Mouse (Mus musculus) left cerebral cortex, postnatal 25 days (tissue): ENCODE data around the gene AC124108.1. TPM values are rescaled to one million over a fixed set of nuclear protein-coding genes. Genes with fewer than 3 reads are reported as not detected.

Experiments used
- DNase-seq, 2 experiments: peaks; one replicate each; pipeline ENCODE4 v3.0.0; 2022; ENCODE audit warnings: low spot score in 2 of 2, mixed read lengths in 1 of 2
- intact Hi-C: fragments of 180-260 bp; cut with DNase I; formaldehyde crosslinking; loops from one replicate; pipeline ENCODE4 v1.15.1; 2025
- microRNA-seq, 2 experiments: library from miRNA; unstranded; fragments of <30 nt; microRNA quantifications; one replicate each; pipeline ENCODE4 v1.2.0; 2022
- total RNA-seq, 2 experiments: library from RNA; stranded (reverse); gene quantifications; 2 replicates each; pipeline ENCODE4 v1.2.3; 2021

Gene AC124108.1
- total RNA-seq, 2 experiments from 2014 or later: 4.7 to 5.8 TPM

- no peak for DNase-seq
- intact Hi-C loops: no loop called here
Measured at GRCm38 (mm10) chr1:132231470-132232274, 40.4 kb downstream of the AC124108.1 start.

DNA sequence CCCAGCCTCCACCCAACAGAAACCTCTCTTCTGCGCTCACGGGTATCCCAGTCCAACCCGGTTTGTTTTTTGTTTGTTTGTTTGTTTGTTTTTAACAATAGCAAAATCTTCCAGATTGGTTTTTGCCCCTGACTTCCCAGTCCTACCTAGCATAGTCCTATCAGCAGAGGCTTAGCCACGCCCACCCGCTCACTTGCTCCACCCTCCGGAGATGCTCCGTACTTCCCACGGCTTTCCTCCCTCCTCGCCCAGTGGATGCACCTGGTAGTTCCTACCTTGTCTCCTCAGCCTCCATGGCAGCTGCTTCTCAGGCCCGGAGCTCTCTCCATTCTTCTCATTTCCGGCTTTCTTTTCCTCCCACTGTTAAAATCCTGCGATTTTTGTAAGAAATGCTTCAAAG lies 42.3 kb downstream of the AC124108.1 start:
- no peak for DNase-seq
- intact Hi-C loops: no loop called here

- intact Hi-C loops: loop anchor here (5.0 kb wide), 1 partner anchor 72 kb away; no protein-coding TSS in a partner anchor
- DNase-seq: no peak
Measured at GRCm38 (mm10) chr1:132234757-132235273, 43.6 kb downstream of the AC124108.1 start.

DNA sequence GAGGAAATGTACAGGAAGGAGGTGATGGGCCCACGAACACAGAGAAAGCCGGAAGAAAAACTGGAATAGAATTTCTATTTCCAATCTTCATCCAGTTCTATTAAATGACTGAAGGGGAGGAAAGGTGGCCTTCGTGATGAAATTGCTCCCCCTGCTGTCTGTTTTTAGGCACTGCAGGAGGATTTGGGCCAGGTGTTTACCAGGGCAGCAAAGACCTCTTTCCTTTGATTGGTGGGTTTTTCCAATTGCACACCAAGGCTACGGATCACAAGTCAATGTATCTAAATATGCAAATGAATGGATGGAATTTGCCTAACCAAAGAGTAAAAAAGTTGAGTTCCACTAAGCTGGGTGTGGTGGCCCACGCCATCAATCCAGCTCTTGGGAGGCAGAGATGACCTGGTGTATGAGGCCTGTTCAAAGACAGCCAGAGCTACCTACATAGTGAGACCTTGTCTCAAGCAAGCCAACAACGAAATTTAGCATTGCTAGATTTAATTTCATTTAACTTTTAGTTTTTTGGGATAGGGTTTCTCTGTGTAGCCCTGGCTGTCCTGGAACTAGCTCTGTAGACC lies 46.4 kb downstream of the AC124108.1 start:
- intact Hi-C loops: loop anchor here (1.0 to 5.0 kb wide), 3 partner anchors 70 to 117 kb away; no protein-coding TSS in a partner anchor
- DNase-seq: peak; percentile 60 to 69

DNA sequence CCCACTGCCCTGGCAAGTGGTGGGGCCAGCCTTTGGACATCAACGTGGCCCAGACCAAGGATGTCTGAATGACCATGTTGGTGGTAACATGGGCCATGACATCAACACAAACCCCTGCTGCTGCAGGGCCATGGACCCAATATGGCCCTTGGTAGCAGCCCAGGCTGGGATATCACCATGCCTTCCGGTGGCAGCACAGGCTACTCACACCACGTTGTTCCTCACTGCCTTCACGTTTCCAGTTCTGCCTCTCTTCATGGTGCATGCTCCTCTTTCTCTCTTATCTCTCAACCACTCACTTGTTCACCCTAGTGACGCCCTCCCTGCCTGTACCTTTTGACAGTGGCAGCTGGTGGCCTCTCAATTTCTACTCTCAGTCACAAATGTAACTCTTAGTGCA lies 53.8 kb downstream of the AC124108.1 start:
- intact Hi-C loops: no loop called here
- DNase-seq: no peak

DNA sequence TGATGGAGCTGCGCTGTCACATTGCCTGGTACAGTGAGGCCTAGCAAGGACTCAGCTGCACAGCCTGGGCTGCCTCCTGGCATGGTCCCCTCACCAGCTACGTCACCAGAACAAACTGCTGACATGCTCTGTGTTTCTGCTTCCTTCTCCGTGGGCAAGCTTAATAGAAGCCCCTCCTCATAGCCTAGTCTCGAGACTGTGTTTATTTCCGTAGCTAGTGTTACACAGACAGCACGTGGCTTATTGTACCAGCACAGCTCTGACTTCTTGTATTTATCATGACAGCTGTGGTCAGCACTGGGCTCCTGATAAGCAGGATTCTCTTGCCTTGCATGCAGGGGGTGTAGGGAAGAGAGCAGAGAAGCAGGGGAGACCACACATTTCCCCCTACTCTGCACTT lies 54.9 kb downstream of the AC124108.1 start:
- intact Hi-C loops: no loop called here
- DNase-seq: no peak

- DNase-seq: no peak
- intact Hi-C loops: no loop called here
Measured at GRCm38 (mm10) chr1:132246641-132247040, 55.4 kb downstream of the AC124108.1 start.

DNA sequence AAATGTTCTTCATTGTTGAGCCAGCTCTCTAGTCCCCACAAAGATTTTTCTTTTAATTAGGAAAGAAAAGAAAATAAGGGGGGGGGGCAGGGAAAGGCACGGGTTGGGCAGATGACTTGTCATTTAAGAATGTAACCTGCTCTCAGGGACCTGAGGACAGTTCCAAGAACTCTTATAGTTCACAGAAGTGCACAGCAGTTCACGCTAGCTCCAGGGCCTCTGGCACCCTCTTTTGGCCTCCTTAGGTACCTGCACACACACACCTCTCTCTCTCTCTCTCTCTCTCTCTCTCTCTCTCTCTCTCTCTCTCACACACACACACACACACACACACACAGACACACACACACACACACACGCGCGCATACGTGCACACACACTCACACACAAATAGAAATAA lies 63.2 kb downstream of the AC124108.1 start:
- DNase-seq: no peak

More for the DNA sequence above, 63.2 kb downstream of the AC124108.1 start:
- intact Hi-C loops: no loop called here

Small RNA genes within 50 kb of the gene (microRNA-seq; reads per million reads assigned to microRNA genes)
- gene Mir135b: 77.2 to 106 reads per million in 2 experiments

Other genes starting within 250 kb of the AC124108.1 start
- gene Slc45a3, start 228.5 kb upstream of the AC124108.1 start, total RNA-seq: 1 to 10 TPM; 1.1 to 1.9 TPM
- 10 to 100 TPM; 52.6 TPM for gene Elk4, start 183.8 kb upstream of the AC124108.1 start, total RNA-seq
- 10 to 100 TPM; 73.5 to 87.6 TPM for gene Mfsd4a, start 123.4 kb upstream of the AC124108.1 start, total RNA-seq
- 10 to 100 TPM; 26.9 to 28.7 TPM for gene Cdk18, start 51.8 kb upstream of the AC124108.1 start, total RNA-seq
- 1 to 10 TPM; 4.2 to 7.3 TPM for gene Lemd1, start within 50 bp of the AC124108.1 start, total RNA-seq
- not detected for gene Gm10188, start 38.3 kb downstream of the AC124108.1 start, total RNA-seq
- 10 to 100 TPM; 11.3 to 14.1 TPM for gene Klhdc8a, start 107.2 kb downstream of the AC124108.1 start, total RNA-seq
- gene Nuak2, start 124.7 kb downstream of the AC124108.1 start, total RNA-seq: under 1 TPM; 0.94 to 0.96 TPM
- gene Tmcc2, start 199.8 kb downstream of the AC124108.1 start, total RNA-seq: 100 to 1,000 TPM; 158 to 162 TPM
- 10 to 100 TPM; 40.3 to 43.2 TPM for gene Dstyk, start 226.1 kb downstream of the AC124108.1 start, total RNA-seq